Mouse (Mus musculus) 3134 (cell line): ENCODE results near the gene Nudt14.
A peak's percentile ranks its signal among the peaks of the same experiment; 100 is the strongest.

ENCODE experiments used
- DNase-seq: peaks from one replicate; pipeline ENCODE4 v3.0.0-alpha.2; 2011; ENCODE audit warnings: low spot score; ENCODE audit not compliant: insufficient read length; ENCODE audit errors: extremely low read depth

The Nudt14 gene

DNA sequence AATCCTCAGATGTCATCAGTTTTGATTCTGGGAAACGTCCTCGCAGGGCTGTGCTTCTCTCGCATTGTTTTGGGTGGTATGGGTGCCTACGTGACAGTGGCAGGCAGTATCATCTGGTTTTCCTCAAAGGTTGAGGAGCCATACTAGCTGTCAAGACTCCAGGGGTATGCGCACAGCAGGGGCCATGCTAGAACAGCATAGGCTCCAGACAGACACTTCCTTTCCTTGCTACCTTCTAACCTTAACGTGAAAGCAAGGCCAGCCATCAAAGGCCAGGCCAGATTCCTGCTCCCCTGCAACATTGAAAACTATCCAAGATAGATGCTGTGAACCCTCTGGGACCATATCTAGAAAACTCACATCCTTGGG, 8.8 kb upstream of the Nudt14 start:
- no peak for DNase-seq

DNA sequence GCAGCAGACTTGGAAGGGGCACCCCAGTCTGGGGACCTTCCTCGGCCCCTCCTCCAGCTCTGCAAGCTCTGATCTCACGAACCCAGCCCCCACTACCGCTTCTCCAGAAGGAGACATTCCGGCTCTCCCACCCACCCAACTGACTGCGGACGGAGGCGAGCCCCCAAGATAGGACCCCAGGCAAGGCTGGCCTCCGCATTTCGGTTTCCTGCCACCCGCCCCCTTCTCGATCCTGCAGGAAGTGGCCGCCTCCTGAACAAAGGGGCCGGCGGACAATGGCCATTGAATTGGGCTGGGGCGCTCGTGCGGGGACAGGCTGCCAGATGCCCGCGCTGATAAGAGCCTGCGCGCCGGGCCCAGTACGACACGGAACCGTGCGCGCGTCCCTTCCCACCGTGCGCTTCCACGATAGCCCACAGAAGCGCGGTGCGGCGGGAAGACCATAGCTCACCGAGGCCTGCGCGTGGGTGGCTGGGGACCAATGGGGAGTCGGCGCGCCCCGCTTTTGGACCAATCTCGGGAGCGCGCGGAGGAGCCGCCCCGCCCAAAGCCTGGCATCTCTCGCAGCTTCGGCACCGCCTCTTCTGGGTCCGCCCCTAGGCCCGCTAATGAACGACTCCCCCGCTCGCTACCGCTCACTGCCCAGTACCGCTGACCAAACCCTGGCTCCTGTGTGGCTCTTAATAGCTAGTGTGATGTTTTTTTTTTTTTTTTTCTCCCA, 8.3 kb upstream of the Nudt14 start:
- DNase-seq, result peak; percentile 85

DNA sequence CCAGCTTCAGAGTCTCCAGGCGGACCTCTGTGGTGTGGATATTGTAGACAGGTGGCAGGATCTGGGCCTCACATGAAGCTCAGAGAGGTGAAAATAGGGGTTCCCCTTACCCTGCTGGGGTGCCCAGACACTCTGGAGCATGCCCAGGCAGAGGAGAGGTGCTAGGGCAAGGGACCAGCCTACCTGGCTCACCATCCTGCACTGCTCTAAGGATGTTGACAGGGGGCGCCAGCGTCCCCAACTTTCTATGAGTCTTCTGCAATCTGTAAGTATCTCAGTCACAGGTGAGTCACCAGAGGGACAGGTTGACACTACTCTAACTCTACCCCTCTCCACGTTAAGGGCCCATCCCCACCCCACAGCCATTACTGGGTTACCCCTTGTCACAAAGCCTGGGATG, 5.4 kb upstream of the Nudt14 start:
- no peak for DNase-seq

DNA sequence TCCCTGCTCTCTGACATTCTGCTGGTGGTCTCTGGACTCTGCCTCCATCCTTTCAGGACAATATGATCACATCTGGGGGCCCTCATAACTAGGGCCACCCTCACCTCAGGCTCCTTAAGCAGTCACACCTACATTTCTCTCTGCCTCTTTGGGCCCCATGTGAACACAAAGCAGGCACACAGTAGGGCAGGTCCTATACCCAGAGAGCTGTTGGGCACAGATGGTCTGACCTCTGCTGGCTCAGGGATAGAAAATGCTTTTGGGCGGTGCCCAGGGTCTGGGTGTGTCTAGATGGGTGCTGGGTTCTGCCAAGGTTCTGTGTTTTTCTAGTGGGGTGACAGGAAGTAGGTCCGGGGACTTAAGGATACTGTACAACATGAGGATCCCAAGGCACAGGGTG, 1.7 kb upstream of the Nudt14 start:
- no peak for DNase-seq

DNA sequence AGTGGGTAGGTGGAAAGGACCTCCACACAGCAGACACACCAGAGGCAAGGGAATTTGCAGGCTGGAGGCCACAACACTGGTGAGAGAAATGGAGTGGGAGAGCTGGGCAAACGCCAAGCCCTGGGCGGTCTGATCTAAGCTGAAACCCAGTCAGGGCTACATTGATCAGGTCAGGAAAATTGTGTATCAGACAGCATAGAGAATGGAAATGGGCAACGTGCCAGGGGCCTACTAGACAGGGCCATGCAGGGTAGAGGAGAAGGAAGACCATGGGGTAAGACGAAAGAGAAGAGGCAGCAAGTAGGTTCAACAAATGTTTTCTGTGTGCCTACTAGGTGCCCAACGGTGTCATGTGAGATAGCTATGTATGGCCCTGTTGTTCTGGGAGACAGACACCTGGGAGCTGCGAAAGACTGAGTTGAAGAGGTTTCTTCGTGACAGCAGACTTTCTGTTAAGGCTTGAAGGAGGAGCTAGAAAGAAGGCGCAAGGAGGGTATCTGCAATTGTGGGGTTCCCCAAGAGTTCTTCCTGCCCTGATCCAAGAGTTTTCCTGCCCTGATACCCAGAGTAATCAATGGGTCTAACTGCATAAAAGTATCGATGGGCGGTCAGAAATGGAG, 658 bp downstream of the Nudt14 start:
- DNase-seq, result no peak

DNA sequence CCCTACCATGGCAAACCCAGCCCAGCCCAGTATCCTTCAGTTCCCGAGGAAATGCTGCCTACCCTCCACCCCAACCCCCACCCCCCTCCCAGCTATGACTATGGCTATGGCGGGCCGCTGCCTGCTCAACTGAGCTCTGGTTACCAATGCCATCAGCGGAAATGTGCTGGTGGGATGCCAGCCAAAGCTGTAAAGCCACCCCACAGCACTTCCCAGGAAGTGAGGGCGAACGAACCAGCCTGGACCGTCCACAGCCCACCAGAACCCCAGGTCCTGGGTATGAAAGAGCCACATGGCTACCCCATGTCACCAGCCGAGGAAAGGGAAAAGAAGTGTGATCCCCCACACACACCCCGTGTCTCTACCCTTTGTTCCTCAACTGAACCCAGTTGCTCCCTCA, 1.2 kb downstream of the Nudt14 start:
- no peak for DNase-seq

DNA sequence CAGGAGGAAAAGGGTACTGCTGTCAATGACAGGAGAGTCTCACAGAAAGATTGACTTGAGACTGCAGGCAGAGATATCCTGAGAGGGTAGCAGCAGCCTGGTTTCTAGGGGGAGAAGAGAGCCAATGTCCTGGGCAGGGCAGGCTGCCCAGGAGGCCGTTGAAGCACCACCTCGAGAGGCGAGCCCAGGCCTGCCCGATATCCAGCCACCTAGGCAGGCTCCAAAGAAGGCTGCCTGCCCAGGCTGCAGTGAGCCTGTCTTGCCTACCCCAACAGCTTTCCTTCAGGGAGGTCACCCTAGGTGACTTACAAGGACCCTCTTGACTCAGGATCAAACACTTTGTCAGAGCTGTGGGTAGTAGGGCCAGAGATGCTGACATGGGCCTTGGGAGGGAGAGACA, 1.7 kb downstream of the Nudt14 start:
- DNase-seq, result no peak

DNA sequence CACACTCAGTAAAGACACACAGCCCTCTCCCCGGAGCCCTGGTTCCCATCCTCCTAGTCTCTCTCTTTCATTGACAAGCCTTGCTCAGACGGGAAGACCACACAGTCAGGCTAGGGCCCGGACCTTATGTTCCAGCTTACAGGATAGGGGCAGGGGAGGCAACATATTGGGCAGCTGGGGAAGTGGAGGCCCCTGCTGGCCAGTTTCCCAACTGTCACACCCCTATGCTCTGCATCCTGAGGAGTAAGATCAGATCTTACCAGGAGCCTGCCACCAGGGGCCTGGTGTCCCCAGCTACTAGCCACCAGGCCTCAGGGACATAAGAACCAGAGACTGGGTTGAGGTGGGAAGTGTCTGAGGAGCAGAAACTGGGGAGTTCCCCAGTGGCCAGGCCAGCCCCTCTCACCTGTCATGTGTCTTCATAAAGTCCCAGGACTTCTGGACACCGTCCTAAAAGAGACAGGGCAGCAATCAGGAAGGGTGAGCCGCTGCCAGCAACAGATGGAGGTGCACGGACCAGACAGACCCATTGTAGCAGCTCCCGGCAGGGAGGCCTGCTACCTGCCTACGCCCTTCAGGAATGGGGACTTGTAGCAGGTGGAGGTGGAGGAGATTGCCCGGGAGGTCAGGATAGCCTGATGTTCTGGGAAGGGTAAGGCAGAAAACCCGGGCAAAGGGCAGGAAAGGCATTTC, 2.9 kb downstream of the Nudt14 start:
- DNase-seq, result no peak

DNA sequence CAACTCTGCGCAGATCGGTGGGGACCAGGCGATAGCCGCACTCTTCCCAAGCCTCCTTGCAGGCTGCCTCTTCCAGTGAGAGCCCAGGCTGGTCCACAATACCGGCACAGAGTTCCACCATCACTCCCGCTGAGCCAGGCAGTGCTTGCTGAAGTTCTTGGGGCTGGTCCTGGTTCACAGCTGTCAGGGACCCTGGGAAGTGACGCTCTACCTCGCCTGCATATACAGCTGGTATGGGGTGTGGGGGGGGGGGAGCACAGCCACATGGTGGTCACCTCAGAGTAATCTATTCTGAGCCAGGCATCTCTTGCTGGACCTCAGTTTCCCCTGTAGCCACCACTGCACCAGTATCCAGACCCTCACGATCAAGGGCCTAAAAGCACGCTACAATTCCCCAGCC, 3.6 kb downstream of the Nudt14 start:
- no peak for DNase-seq

DNA sequence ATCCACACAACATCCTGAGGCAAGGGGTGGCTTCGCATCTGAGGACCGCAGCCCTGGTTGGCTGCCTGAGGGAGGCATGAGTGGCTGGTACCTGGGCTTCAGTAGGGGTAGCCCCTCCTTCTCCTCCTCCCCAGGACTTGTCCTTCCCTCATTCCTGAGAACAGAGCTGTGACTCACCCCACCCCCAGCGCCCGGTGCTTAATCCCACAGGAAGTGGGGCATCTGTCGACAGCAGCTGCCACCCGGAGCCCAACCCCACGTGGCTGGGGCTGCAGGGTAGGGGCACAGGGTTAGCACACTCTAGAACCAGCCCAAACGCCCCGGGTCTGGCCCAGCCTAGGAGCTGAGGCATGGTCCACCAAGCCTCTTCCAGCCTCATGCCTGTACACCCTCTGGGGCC, 4.0 kb downstream of the Nudt14 start:
- DNase-seq, result peak; percentile 86

DNA sequence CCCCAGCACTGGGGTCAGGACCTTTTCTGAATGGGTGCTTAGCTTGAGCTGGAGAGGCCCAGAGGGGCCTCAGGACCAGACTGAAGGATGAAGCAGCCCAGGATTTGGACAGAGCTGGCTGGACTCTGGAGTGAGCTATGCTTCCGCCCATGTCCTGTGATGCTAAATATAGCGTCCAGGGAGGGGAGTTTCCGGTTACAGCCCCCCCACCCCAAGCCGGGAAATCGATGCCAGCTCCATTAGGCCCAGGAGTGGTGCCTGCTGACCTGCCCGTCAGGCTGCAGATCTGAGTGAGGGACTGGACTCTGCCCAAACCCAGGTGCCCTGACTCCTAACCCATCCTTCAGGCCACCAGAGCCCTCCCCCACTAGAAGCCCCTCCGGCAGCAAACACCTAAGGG, 9.3 kb downstream of the Nudt14 start:
- no peak for DNase-seq

DNA sequence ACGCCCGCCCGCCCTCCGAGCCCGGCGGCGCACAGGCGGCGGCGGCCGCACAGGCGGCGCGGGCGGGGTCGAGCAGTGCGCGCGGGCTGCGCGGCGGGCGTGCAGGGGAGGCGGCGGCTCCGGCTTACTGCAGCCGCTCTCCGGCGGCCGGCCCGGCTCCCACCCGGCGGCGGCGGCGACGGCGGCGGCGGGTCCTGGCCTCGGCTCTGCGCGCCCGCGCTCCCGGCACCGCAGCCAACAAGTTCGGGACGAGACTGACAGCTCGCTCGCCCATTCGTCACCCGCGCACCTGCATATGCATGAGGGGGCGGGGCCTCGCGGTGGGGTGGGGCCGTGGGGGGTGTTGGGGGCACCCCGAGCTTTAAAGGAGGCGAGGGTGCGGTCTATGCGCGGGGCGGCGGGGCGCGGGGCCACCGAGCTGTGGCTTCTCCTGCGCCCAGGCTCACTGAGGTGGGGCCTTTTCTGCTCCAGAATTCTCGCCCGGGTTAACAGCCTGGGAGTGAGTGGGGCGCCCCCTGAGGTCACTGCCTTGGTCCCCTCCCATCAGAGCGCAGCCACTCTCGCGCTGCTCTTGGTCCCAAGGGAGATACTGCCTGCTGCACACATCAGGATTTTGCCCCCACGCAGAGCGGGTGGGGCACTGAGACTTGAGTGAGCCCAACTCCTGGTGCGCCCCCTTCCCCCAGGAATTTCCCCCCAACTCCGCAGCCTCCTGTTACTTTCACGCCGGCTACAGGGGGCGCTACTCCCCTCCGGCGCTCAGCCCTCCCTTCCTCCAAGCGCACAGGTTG, 12.2 kb downstream of the Nudt14 start, which contains the start of gene Jag2:
Gene Jag2, minus strand, starts transcription at position 215 of the 791 bp plus-strand sequence.
- DNase-seq, result no peak

DNA sequence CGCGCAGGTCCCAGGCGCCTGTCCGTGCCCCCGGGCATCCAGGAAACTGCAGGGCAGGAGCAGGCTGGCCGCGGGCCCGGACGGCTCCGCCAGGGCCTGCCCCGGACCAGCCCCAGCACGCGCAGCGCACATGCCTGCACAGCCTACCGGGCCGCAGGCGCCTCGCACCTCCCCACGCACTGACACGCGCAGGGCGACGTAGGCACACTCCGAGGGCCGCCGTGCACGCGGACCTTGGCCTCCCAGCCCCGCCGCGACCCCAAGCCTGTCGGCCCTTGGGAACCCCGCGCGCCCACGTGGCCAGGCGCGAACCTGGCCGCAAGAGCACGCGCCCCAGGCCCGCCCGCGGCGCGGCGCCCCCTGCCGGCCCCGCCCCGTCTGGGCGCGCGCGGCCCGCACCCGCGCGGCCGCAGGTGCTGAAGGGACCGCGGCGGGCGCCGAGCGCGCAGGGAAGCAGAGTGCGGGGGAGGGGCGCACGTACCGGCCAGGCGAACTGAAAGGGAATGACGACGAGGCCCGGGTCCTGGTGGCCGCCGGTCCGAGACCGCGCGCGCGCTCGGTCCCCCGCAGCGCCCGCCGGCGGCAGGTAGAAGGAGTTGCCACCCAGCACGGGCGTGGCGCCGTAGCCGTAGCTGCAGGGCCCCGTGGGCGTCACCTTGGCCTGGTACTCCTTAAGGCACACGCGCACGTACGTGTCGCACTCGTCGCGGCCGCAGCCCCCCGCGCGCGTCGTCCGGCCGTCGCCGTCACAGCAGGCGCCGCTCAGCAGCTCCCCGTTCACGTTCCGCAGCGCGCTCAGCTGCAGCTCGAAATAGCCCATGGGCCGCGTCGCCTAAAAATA, 13.3 kb downstream of the Nudt14 start:
- no peak for DNase-seq

DNA sequence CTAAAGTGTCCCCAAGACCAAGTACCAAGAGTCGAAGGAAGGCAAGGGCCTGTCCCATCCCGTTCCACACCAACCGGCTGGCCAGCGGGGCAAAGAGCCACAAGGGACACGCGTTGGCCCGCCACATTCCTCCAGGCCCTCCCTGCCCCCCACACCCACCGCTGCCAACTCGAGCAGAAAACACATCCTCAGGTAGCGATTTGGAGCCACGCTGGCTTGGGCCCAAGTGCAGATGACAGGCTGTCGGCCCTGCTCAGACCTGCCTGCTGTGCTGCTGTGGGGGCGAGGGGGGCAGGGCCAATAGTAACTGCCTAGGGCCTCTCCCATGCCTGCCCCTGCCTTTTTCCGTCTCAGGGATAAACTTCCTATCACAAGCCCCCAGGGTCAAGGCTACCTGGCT, 14.7 kb downstream of the Nudt14 start:
- DNase-seq, result no peak

DNA sequence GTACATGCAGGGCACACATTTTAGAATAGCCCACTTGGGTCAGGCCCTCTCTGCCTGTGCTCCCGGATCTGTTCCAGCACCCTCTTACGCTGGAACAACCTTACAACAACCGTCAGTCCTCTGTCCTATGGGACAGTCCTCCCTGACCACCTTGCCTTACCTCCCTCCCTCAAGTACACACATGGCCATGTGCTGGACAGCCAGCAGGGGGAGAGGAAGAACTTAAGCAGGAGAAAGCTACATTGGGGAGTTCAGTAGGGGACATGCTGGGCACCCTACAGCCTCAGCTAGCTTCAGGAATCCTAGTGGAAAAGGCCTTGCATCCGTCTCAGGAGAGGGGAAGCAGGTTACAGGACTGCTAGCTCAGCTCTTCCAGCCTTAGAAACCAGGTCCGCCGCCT, 16.0 kb downstream of the Nudt14 start:
- no peak for DNase-seq

DNA sequence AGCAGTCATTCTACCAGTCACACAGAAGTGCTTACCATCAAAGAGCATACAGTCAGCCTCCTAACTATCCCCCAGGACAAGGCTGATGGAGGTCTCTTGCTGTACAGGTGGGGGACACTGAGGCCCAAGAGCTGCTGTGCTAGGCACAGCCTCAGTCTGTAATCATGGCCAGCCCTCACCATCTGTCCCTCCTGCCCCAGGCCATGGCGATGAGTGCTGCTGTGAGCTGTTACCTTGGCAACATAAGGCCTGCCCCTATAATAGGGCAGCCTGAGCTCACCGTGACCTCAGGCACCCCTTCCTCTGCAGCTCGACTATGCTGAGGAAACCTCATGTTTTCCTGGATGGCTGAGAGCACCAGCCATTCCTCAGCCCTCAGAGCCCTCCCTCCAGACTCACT, 19.4 kb downstream of the Nudt14 start:
- DNase-seq, result no peak

DNA sequence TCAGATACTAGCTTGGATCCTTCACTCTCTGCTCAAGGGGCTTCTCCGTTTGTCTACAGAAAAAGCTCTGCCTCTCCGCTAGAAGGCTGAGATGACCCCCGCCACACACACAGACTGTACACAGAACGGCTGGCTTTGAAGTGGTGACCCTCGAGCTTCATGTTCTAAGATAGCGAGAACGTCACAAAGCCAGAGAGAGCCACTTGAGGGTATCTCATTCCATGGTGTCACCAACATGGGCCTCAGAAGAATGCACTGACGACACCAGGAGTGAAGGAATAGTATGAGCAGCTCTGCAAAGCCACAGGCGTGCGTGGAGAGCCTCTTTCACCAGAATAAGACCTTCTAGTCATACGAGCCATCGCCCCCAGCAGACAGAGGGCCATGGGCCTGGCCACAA, 20.4 kb downstream of the Nudt14 start:
- no peak for DNase-seq

DNA sequence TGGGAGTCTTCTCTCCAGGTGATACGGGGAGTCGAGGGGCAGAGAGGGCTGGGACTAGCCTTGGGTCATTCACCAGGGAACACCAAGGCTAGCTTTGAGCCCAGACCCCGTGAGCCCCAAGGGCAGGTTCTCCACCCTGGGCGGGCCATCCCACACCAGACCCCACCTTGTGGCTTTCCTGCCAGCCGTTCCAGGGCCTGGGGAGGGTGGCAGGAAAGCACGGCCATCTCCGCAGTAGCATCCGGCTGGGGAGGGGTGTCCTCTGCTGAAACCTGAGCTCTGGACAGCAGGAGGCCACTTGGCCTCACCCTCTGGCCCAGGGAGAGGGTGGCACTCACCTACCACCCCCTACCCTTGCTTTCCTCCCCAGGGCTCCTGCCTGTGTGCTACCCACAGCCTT, 24.0 kb downstream of the Nudt14 start:
- DNase-seq, result no peak

DNA sequence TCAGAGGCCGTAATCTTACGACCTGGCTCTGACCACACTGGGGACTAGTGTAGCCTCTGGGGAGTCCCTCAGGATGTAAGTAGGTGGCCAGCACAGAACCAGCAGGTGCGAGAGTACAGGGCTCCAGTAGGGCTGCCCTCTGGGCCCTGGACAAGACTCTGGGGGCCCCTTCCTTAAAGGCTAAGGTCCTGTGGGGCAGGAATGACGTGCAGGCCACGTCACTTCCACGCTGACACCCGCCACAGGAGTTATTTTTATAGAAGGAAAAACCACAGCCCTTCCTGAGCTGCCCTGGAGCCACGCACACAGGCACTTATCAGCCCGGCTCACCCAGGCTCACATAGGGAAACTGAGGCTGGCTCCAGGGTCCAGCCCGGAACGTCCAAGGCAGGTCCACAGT, 24.4 kb downstream of the Nudt14 start:
- no peak for DNase-seq

DNA sequence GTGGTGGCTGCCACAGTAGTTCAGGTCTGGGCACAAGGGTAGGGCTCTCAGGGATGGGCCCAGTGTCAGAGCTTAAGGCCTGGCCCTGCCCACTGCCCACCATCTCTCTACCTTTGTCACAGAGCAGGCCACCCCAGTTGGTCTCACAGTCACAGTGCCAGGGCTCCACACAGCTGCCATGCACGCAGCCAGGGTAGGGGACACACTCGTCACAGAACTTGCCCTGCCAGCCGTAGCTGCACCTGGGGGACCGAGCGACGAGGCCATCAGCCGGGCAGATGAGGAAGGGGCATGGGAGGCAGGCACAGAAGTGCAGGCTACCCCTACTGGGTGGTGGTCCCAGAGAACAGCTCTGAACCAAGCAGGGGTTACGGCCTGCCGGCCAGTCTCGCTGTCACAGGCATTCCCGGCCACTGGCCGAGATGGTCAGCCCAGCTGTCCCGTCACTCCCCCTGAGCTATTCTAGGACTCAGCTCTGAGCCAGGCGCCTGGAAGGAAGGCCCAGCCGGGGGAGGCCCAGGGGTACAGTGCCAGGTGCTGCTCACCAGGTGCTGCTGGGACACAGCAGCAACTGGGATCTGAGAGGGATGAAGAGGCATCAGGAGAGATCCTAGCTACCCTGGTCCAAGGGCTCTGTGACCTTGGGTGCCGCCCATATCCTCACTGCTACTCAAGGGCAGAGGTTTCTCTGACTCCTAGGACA, 25.1 kb downstream of the Nudt14 start:
- no peak for DNase-seq
